Mouse (Mus musculus) v-Abl transformed pro-B cells (cell line): Measurements from ENCODE around the gene Pde9a.

Source experiments
- in situ Hi-C, 2 experiments: fragments of 400-800 bp; cut with MboI; formaldehyde crosslinking; loops; one replicate each; pipeline ENCODE4 v1.15.1; 2025; ENCODE audit not compliant: unreplicated experiment in 2 of 2

Gene Pde9a

GRCm38 (mm10) chr17:31454056-31454455 lies 68.0 kb downstream of the Pde9a start:
- in situ Hi-C loops: no loop called here

GRCm38 (mm10) chr17:31456723-31457567 lies 70.9 kb downstream of the Pde9a start:
- in situ Hi-C loops: no loop called here

- in situ Hi-C loops: no loop called here
Observed at GRCm38 (mm10) chr17:31460416-31460815, 74.4 kb downstream of the Pde9a start.

DNA sequence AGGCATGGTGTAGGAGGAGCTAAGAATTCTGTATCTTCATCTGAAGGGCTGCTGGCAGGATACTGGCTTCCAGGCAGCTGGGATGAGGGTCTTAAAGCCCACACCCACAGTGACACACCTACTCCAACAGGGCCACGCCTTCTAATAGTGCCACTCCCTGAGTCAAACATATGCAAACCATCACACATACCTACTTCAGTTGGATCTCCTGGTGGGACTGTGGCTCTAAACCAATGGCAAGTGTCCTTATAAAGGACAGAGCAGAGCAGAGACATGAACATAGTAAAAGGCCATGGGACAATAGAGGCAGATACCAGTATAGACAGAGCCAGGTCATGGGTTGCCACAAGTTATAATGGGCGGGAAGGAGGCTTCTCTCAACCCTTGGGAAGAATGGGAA lies 76.5 kb downstream of the Pde9a start:
- in situ Hi-C loops: no loop called here

GRCm38 (mm10) chr17:31466854-31467253 lies 80.8 kb downstream of the Pde9a start:
- in situ Hi-C loops: no loop called here

- in situ Hi-C loops: no loop called here
Observed at GRCm38 (mm10) chr17:31468496-31468895, 82.5 kb downstream of the Pde9a start.

GRCm38 (mm10) chr17:31470766-31471418 lies 84.9 kb downstream of the Pde9a start:
- in situ Hi-C loops: no loop called here

DNA sequence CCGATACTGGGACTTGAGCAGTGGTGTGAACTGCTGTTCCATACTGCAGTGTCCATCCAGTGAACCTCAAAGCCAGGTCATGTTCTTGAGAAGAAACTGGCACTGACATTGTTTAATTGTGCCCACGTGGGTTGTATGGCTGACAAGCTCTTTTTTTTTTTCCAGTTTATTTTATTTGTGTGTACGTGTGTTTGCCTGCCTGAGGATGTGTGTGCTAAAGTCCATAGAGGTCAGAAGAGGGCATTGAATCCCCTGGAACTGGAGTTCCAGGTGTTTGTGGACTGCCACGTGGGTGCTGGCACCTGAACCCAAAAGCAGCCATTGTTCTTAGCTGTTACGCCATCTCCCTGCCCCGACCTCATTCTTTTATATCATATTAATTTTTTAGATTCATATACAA lies 88.4 kb downstream of the Pde9a start:
- in situ Hi-C loops: no loop called here

- in situ Hi-C loops: no loop called here
Observed at GRCm38 (mm10) chr17:31478606-31479005, 92.6 kb downstream of the Pde9a start.

DNA sequence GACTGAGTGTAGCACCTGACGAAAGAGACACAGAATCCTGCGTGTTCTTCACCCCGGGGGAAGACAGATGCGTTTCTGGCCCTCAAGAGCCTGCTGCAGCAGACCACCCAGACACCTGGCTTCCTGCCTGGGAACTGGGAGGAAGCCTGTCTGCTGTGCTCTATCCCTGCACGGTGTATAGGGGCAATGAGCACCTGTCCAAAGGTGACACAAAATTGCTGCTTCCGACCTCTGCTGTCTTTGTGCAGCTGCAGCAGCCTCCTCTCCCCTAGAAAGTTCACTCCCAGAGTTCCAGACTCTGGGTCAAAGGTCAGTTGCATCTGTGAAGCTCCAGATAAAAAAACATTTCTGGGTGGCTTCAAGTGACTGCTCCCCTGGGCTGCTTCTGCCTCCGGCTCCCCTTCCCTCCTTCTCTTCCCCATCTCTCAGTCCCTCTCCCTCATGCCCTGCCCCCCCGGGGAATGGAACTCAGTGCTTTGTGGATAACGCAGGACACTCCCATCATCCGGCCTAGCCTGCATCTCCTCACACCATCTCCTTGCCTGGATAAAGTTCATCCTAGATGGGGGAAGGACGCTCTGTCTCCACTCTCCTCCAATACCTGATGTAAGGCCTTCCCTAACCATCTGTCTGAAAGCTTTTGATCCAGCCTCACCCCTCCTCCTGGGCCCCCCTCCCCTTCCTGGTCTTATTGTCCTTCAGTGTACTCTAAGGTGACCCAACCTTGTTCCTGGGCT lies 93.3 kb downstream of the Pde9a start:
- in situ Hi-C loops: no loop called here

DNA sequence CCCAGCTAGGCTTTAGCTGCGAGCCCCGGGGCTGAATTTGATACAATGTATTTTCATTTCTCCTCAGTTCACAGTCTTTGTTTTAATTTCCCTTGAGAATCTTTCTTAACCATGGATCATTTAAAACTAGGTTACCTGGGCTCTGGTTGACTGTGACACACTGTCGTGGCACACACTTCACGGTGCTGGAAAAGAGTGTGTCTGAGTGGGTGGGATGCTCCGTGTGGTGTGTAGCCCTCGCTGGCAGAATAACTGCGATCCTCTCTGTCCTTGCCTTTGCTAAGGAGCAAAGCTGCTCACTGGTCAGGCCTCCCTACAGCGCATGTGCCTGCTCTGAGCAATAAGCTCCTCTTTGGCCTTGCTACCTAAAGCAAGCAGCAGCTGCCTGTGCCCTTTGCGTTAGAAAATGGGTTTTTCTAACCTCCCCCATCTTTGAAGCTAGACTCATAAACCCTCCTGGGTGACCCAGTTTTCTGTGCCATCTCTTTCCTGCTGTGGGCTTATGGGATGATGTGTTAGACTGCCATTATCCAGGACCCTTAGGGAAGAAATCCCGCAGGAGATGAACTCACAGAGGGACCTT lies 100.7 kb downstream of the Pde9a start:
- in situ Hi-C loops: loop anchor here in 1 of 2 experiments (5.0 kb wide), 1 partner anchor 154 kb away; no protein-coding TSS in a partner anchor

DNA sequence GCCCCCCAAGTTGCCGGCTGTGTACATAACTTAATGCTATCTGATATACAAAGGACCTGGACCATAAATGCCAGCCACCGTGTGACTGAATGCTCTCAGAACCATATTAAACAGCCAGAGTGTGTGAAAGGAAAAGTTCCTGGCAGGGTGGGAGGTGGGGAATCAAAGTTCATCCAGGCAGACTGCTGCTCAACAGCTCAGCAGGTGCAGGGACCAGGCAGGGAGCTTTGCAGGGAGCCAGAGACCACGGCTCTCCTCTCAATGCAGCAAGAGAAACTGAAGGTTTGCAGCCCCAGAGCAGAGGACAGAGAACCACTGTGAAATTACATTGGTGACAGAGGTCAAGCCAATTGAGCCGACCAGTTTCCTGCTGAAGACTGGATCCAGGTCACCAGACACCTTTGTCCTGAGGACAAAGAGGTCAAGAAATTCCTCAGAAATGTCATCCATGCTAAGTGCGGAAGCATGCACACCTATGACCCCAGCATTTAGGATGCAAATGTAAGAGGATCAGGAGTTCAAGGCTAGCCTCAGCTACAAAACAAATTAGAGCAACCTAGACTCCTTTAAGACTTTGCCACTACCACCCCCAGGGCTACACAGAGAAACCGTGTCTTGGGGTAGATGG lies 101.5 kb downstream of the Pde9a start:
- in situ Hi-C loops: loop anchor here in 1 of 2 experiments (5.0 kb wide), 1 partner anchor 155 kb away; no protein-coding TSS in a partner anchor

- in situ Hi-C loops: loop anchor here (5.0 to 10.0 kb wide), 5 partner anchors 114 to 479 kb away; no protein-coding TSS in a partner anchor
Observed at GRCm38 (mm10) chr17:31491355-31491754, 105.3 kb downstream of the Pde9a start.

DNA sequence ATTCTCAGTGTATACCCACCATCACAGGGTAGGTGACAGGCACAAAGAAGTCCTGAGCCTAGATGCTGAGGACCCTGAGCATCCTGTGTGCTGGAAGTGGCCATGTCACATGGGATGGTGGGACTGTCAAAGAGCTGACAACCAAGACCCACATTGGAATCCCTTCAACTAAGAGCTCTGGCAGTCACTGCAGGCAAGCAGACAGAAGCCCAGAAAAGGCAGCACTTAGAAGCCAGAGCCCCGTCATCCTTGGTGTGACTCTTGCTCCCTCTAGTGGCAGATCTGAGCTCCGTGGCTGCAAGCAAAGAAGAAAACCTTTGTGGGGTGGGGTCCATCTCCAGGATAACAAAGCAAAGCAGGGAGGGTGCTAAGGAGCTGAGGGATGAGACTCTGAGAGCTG lies 106.4 kb downstream of the Pde9a start:
- in situ Hi-C loops: loop anchor here (5.0 to 10.0 kb wide), 5 partner anchors 115 to 480 kb away; no protein-coding TSS in a partner anchor

DNA sequence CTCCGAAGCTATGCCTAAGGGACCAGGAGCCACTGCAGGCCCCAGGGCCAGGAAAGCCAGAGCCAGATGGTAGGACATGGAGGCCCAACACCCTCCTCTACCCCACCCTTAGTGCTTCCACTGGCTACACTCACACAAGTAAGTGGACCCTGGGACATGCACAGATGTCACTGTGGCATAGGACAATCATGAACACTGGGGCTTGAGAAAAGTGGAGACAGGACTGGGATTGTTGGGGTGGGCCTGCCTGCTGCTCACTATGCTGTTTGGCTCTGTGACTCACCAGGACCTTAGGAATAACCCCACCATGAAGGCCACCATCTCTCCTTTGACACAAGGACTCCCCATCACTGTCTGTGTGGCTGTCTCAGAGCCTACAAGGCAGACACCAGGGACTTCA lies 109.0 kb downstream of the Pde9a start:
- in situ Hi-C loops: loop anchor here (5.0 to 10.0 kb wide), 5 partner anchors 118 to 483 kb away; no protein-coding TSS in a partner anchor

GRCm38 (mm10) chr17:31497726-31498125 lies 111.7 kb downstream of the Pde9a start:
- in situ Hi-C loops: loop anchor here in 1 of 2 experiments (10.0 kb wide), 1 partner anchor 123 kb away; no protein-coding TSS in a partner anchor

DNA sequence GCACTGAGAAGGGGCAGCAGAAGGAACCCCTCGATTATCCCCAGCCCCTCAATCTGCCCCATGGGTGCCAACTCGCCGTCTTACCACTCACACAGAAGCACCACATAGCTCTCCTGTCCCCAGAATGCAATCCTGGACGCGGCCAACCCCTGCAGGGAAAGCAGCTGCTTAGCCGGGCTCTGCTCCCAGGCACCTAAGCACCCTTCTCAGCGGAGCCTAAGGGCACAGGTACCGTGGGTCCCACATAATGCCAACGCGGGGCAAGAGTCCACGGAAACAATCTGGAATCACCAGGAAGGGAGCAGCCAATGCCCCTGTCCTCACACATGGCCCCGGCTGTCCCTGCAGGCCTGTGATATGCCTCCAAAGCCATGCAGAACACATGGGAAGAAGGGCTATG lies 113.7 kb downstream of the Pde9a start:
- in situ Hi-C loops: loop anchor here in 1 of 2 experiments (10.0 kb wide), 1 partner anchor 125 kb away; no protein-coding TSS in a partner anchor

GRCm38 (mm10) chr17:31500416-31500815 lies 114.4 kb downstream of the Pde9a start:
- in situ Hi-C loops: no loop called here

- in situ Hi-C loops: no loop called here
Observed at GRCm38 (mm10) chr17:31500908-31501307, 114.9 kb downstream of the Pde9a start.
